Mouse (Mus musculus): ENCODE data around the gene Phf13. TPM values are rescaled to one million over a fixed set of nuclear protein-coding genes. Genes with fewer than 3 reads are reported as not detected.

Phf13 gene
- polyA plus RNA-seq, 1 experiment = 7.5 TPM

- peaks cover 49% of the 10 kb centered on the region for H3K36me3 ChIP-seq (ENCODE audit: control insufficient read depth, insufficient read depth, low read length)
- H3K27me3 ChIP-seq (ENCODE audit: control insufficient read depth, insufficient read depth, low read length) = no peaks in the 10 kb centered on the region
- H3K4me1 ChIP-seq (ENCODE audit: control insufficient read depth, insufficient read depth, insufficient read length, low read length) = no peaks in the 10 kb centered on the region
- H3K4me3 ChIP-seq (ENCODE audit: low read depth, low read length) = no peak overlapping the region
- no peak overlapping the region for H3K27ac ChIP-seq (ENCODE audit: insufficient read depth, low read depth, low read length)
- no peak for TF ChIP-seq CTCF (IDR thresholded peaks at IDR 0.05; ENCODE audit: extremely low read depth, insufficient read length, insufficient replicate concordance, low read depth, low read length)
- no peak for TF ChIP-seq POLR2A (IDR thresholded peaks at IDR 0.05; ENCODE audit: low read depth, low read length)
- 35% methylated on average over 3 of the region's 3 CpGs for WGBS
These were observed 35.6 kb downstream of the Phf13 start for GRCm38 (mm10) chr4:151960513-151960854.

GRCm38 (mm10) chr4:151959849-151960512, 36.1 kb downstream of the Phf13 start:
- no peaks in the 10 kb centered on the region for H3K27me3 ChIP-seq (ENCODE audit: control insufficient read depth, insufficient read depth, low read length)
- WGBS = 82% methylated on average over 11 of the region's 11 CpGs
- peaks cover 49% of the 10 kb centered on the region for H3K36me3 ChIP-seq (ENCODE audit: control insufficient read depth, insufficient read depth, low read length)
- no peak overlapping the region for H3K4me3 ChIP-seq (ENCODE audit: low read depth, low read length)
- H3K27ac ChIP-seq (ENCODE audit: insufficient read depth, low read depth, low read length) = no peak overlapping the region
- TF ChIP-seq CTCF (IDR thresholded peaks at IDR 0.05; ENCODE audit: extremely low read depth, insufficient read length, insufficient replicate concordance, low read depth, low read length) = no peak
- TF ChIP-seq POLR2A (IDR thresholded peaks at IDR 0.05; ENCODE audit: low read depth, low read length) = no peak
- no peaks in the 10 kb centered on the region for H3K4me1 ChIP-seq (ENCODE audit: control insufficient read depth, insufficient read depth, insufficient read length, low read length)

- no peak overlapping the region for H3K4me3 ChIP-seq (ENCODE audit: low read depth, low read length)
- WGBS = 83% methylated on average over 9 of the region's 9 CpGs
- no peaks in the 10 kb centered on the region for H3K27me3 ChIP-seq (ENCODE audit: control insufficient read depth, insufficient read depth, low read length)
- H3K4me1 ChIP-seq (ENCODE audit: control insufficient read depth, insufficient read depth, insufficient read length, low read length) = no peaks in the 10 kb centered on the region
- no peak overlapping the region for H3K27ac ChIP-seq (ENCODE audit: insufficient read depth, low read depth, low read length)
- TF ChIP-seq POLR2A (IDR thresholded peaks at IDR 0.05; ENCODE audit: low read depth, low read length) (no peak), CTCF (IDR thresholded peaks at IDR 0.05; ENCODE audit: extremely low read depth, insufficient read length, insufficient replicate concordance, low read depth, low read length) (no peak)
- peaks cover 51% of the 10 kb centered on the region for H3K36me3 ChIP-seq (ENCODE audit: control insufficient read depth, insufficient read depth, low read length)
These were observed 38.3 kb downstream of the Phf13 start for GRCm38 (mm10) chr4:151957584-151958315.

- Histone ChIP-seq H3K4me1 (ENCODE audit: control insufficient read depth, insufficient read depth, insufficient read length, low read length) (no peaks in the 10 kb centered on the region), H3K36me3 (ENCODE audit: control insufficient read depth, insufficient read depth, low read length) (peaks cover 55% of the 10 kb centered on the region), H3K27ac (ENCODE audit: insufficient read depth, low read depth, low read length) (no peak overlapping the region), H3K4me3 (ENCODE audit: low read depth, low read length) (no peak overlapping the region), H3K27me3 (ENCODE audit: control insufficient read depth, insufficient read depth, low read length) (no peaks in the 10 kb centered on the region)
- TF ChIP-seq CTCF (IDR thresholded peaks at IDR 0.05; ENCODE audit: extremely low read depth, insufficient read length, insufficient replicate concordance, low read depth, low read length) (no peak), POLR2A (IDR thresholded peaks at IDR 0.05; ENCODE audit: low read depth, low read length) (no peak)
- 83% methylated on average over 1 of the region's 1 CpGs for WGBS
These were observed 40.3 kb downstream of the Phf13 start for GRCm38 (mm10) chr4:151955791-151956190.

GRCm38 (mm10) chr4:151953209-151953608, 42.8 kb downstream of the Phf13 start:
- 62% methylated on average over 6 of the region's 6 CpGs for WGBS
- Histone ChIP-seq H3K4me1 (ENCODE audit: control insufficient read depth, insufficient read depth, insufficient read length, low read length) (no peaks in the 10 kb centered on the region), H3K27me3 (ENCODE audit: control insufficient read depth, insufficient read depth, low read length) (no peaks in the 10 kb centered on the region), H3K36me3 (ENCODE audit: control insufficient read depth, insufficient read depth, low read length) (peaks cover 48% of the 10 kb centered on the region), H3K27ac (ENCODE audit: insufficient read depth, low read depth, low read length) (no peak overlapping the region), H3K4me3 (ENCODE audit: low read depth, low read length) (no peak overlapping the region)
- TF ChIP-seq POLR2A (IDR thresholded peaks at IDR 0.05; ENCODE audit: low read depth, low read length) (no peak), CTCF (IDR thresholded peaks at IDR 0.05; ENCODE audit: extremely low read depth, insufficient read length, insufficient replicate concordance, low read depth, low read length) (no peak)

GRCm38 (mm10) chr4:151948497-151949471, 47.3 kb downstream of the Phf13 start:
- Histone ChIP-seq H3K27me3 (ENCODE audit: control insufficient read depth, insufficient read depth, low read length) (no peaks in the 10 kb centered on the region), H3K27ac (ENCODE audit: insufficient read depth, low read depth, low read length) (no peak overlapping the region), H3K4me1 (ENCODE audit: control insufficient read depth, insufficient read depth, insufficient read length, low read length) (peaks cover 4% of the 10 kb centered on the region; the same call in 1 of the 2 replicates), H3K36me3 (ENCODE audit: control insufficient read depth, insufficient read depth, low read length) (peaks cover 24% of the 10 kb centered on the region), H3K4me3 (ENCODE audit: low read depth, low read length) (no peak overlapping the region)
- TF ChIP-seq CTCF (IDR thresholded peaks at IDR 0.05; ENCODE audit: extremely low read depth, insufficient read length, insufficient replicate concordance, low read depth, low read length) = no peak
- TF ChIP-seq POLR2A (IDR thresholded peaks at IDR 0.05; ENCODE audit: low read depth, low read length) = no peak
- 83% methylated on average over 14 of the region's 14 CpGs for WGBS
